ENCODE assay signal across 21 mouse cellular contexts in genomic region chr9:50491531-50492045, GRCm38 (mm10). TPM values are rescaled to one million over a fixed set of nuclear protein-coding genes. Genes with fewer than 3 reads are reported as not detected.
DNase-seq lines count a peak whose midpoint lies in the region; ATAC-seq and TF ChIP-seq lines count a peak whose summit lies in the region.
"Had no signal": no experiment of that assay in that cellular context is flagged by ENCODE, and none has a peak within 500 bp of the region (broad histone marks: within the 10 kb centered on the region; RNA-seq: fewer than 3 reads in every experiment).

No protein-coding gene starts in this region.

- in situ Hi-C loops in CH12.LX (cut with MboI; ENCODE audit: low pct_ligation_motif_present, low pct_unique_long_range_greater_than_20kb, low sequenced_read_pairs) = no loop called here

- TF ChIP-seq EP300 in CH12.LX (IDR thresholded peaks at IDR 0.05; ENCODE audit: low read length) = peak; percentile 9; the same call in 1 of the 2 replicates

- peak; percentile 76 for DNase-seq in midbrain, embryonic 11.5 days (ENCODE audit: low spot score, missing footprints)
- no peak for DNase-seq in midbrain, embryonic 10.5 days (ENCODE audit: low spot score)
- DNase-seq in CH12.LX (ENCODE audit: extremely low read depth) (peak; percentile 40), R1 (ENCODE audit: low read depth, low spot score) (peak; percentile 46)
- peak; percentile 42 for DNase-seq in naive thymus-derived CD4-positive, alpha-beta T cell, adult 2 months (ENCODE audit: low read depth)
- DNase-seq in limb, embryonic 10.5 days (ENCODE audit: low spot score) = no peak
- DNase-seq in embryo, embryonic 11 days = no peak
- DNase-seq in kidney, adult 11 months = no peak
- DNase-seq: adrenal gland, postnatal 10 days; cerebellum, adult 11 months; cerebellum, adult 9-10 months; cerebellum, postnatal 36 days; forebrain, postnatal 0 days; gastrocnemius, postnatal 14 days had no signal

- no peak for TF ChIP-seq RAD21 in CH12.LX (IDR thresholded peaks at IDR 0.05; ENCODE audit: low read depth, low read length)

- no peaks in the 10 kb centered on the region; the same call in 1 of the 2 replicates for H3K27me3 ChIP-seq in midbrain, embryonic 11.5 days (ENCODE audit: control insufficient read depth, insufficient read depth, low read length)
- H3K27me3 ChIP-seq in midbrain, embryonic 10.5 days (ENCODE audit: low read depth, poor library complexity, severe bottlenecking) = peaks cover under 1% of the 10 kb centered on the region; the same call in 1 of the 2 replicates
- no peaks in the 10 kb centered on the region for H3K27me3 ChIP-seq in CH12.LX (replicated peaks)
- no peaks in the 10 kb centered on the region for H3K27me3 ChIP-seq in limb, embryonic 10.5 days (ENCODE audit: low read depth, poor library complexity, severe bottlenecking)
- H3K27me3 ChIP-seq: forebrain, embryonic 13.5 days; heart, embryonic 12.5 days had no signal

- no peak for TF ChIP-seq CTCF in CH12.LX (conservative IDR thresholded peaks at IDR 0.05 in 1 of 2, IDR thresholded peaks at IDR 0.05 in 1 of 2; ENCODE audit: low read depth in 2 of 2, low read length in 2 of 2)

- no peak for TF ChIP-seq POLR2A in CH12.LX (IDR thresholded peaks at IDR 0.05; ENCODE audit: low read depth, low read length)

- H3K79me2 ChIP-seq in CH12.LX (replicated peaks; ENCODE audit: control insufficient read depth, extremely low read depth, insufficient read depth, poor library complexity, severe bottlenecking) = no peaks in the 10 kb centered on the region

- no peak overlapping the region for H3K27ac ChIP-seq in midbrain, embryonic 11.5 days (ENCODE audit: low read depth, low read length)
- H3K27ac ChIP-seq in midbrain, embryonic 10.5 days (replicated peaks) = no peak overlapping the region
- no peak overlapping the region for H3K27ac ChIP-seq in CH12.LX (ENCODE audit: insufficient read depth, low read depth)
- no peak overlapping the region for H3K27ac ChIP-seq in limb, embryonic 10.5 days
- H3K27ac ChIP-seq: embryonic facial prominence, embryonic 10.5 days; forebrain, embryonic 13.5 days; hindbrain, embryonic 10.5 days; hindbrain, embryonic 14.5 days had no signal

- WGBS in midbrain, embryonic 11.5 days = 91% methylated on average over 2 of the region's 2 CpGs
- 93% methylated on average over 2 of the region's 2 CpGs for WGBS in midbrain, embryonic 10.5 days
- 72% methylated on average over 2 of the region's 2 CpGs for WGBS in limb, embryonic 10.5 days

- no peak overlapping the region for H3K4me2 ChIP-seq in midbrain, embryonic 11.5 days
- H3K4me2 ChIP-seq in CH12.LX (ENCODE audit: insufficient read depth, low read depth, poor library complexity, severe bottlenecking) = peak overlapping the region; percentile 29
- H3K4me2 ChIP-seq: forebrain, embryonic 13.5 days; heart, embryonic 12.5 days; hindbrain, embryonic 14.5 days had no signal

- H3K36me3 ChIP-seq in midbrain, embryonic 11.5 days (ENCODE audit: control insufficient read depth, insufficient read depth, low read length) = no peaks in the 10 kb centered on the region
- H3K36me3 ChIP-seq in midbrain, embryonic 10.5 days = no peaks in the 10 kb centered on the region
- no peaks in the 10 kb centered on the region for H3K36me3 ChIP-seq in CH12.LX (replicated peaks in 1 of 2; ENCODE audit: control insufficient read depth in 1 of 2, insufficient read depth in 1 of 2, low read length in 1 of 2)
- no peaks in the 10 kb centered on the region for H3K36me3 ChIP-seq in limb, embryonic 10.5 days
- H3K36me3 ChIP-seq: embryonic facial prominence, embryonic 10.5 days; heart, embryonic 12.5 days; hindbrain, embryonic 10.5 days had no signal

- dilution Hi-C loops in CH12.LX (cut with MboI; ENCODE audit: extremely low pct_ligation_motif_present, extremely low pct_unique_long_range_greater_than_20kb, low sequenced_read_pairs) = no loop called here

- H3K9ac ChIP-seq in midbrain, embryonic 11.5 days (ENCODE audit: low read length) = no peak overlapping the region
- H3K9ac ChIP-seq in CH12.LX (ENCODE audit: insufficient read depth, low read depth) = no peak overlapping the region
- H3K9ac ChIP-seq: forebrain, embryonic 13.5 days; forebrain, postnatal 0 days; heart, embryonic 12.5 days; hindbrain, embryonic 14.5 days had no signal

- H3K4me3 ChIP-seq in midbrain, embryonic 11.5 days (ENCODE audit: low read depth, low read length) = no peak overlapping the region
- H3K4me3 ChIP-seq in midbrain, embryonic 10.5 days = no peak overlapping the region
- no peak overlapping the region for H3K4me3 ChIP-seq in CH12.LX (replicated peaks in 1 of 3; ENCODE audit: low read depth in 2 of 3, low read length in 2 of 3, poor library complexity in 1 of 3)
- no peak overlapping the region for H3K4me3 ChIP-seq in limb, embryonic 10.5 days
- H3K4me3 ChIP-seq: embryonic facial prominence, embryonic 10.5 days; forebrain, embryonic 13.5 days; heart, embryonic 12.5 days; hindbrain, embryonic 10.5 days had no signal

- ATAC-seq in midbrain, embryonic 11.5 days (ENCODE audit: low FRiP score) = no peak
- ATAC-seq: forebrain, embryonic 13.5 days; forebrain, postnatal 0 days; intestine, postnatal 0 days had no signal

- no peaks in the 10 kb centered on the region for H3K9me3 ChIP-seq in midbrain, embryonic 11.5 days (ENCODE audit: control insufficient read depth, low read length)
- H3K9me3 ChIP-seq in midbrain, embryonic 10.5 days (replicated peaks) = no peaks in the 10 kb centered on the region
- peaks cover 3% of the 10 kb centered on the region for H3K9me3 ChIP-seq in CH12.LX (replicated peaks; ENCODE audit: low read length)
- H3K9me3 ChIP-seq in limb, embryonic 10.5 days (replicated peaks) = no peaks in the 10 kb centered on the region
- H3K9me3 ChIP-seq: embryonic facial prominence, embryonic 10.5 days; forebrain, embryonic 13.5 days; heart, embryonic 12.5 days; hindbrain, embryonic 10.5 days had no signal

- H3K4me1 ChIP-seq in midbrain, embryonic 11.5 days (ENCODE audit: control insufficient read depth, insufficient read depth, low read length) = peaks cover 7% of the 10 kb centered on the region
- peaks cover 16% of the 10 kb centered on the region for H3K4me1 ChIP-seq in midbrain, embryonic 10.5 days
- peaks cover 3 to 27% of the 10 kb centered on the region in 2 experiments for H3K4me1 ChIP-seq in CH12.LX (ENCODE audit: control insufficient read depth in 1 of 2, insufficient read depth in 2 of 2)
- H3K4me1 ChIP-seq in limb, embryonic 10.5 days = peaks cover 22% of the 10 kb centered on the region

TF ChIP-seq in CH12.LX, 34 proteins besides CTCF, POLR2A, EP300 and RAD21:
- TF ChIP-seq ETS1 (conservative IDR thresholded peaks at IDR 0.05; ENCODE audit: low read depth, low read length) (0 out of 2 replicates have a peak, but pooled peaks have one; percentile 3), RCOR1 (conservative IDR thresholded peaks at IDR 0.05; ENCODE audit: low read depth, low read length) (no peak), MAFK (IDR thresholded peaks at IDR 0.05; ENCODE audit: insufficient replicate concordance, low read length) (no peak), JUND (conservative IDR thresholded peaks at IDR 0.05; ENCODE audit: low read depth, low read length) (no peak), MEF2A (IDR thresholded peaks at IDR 0.05; ENCODE audit: borderline replicate concordance, low read depth, low read length) (no peak), POLR2AphosphoS2 (IDR thresholded peaks at IDR 0.05; ENCODE audit: low read depth, low read length) (no peak), BHLHE40 (IDR thresholded peaks at IDR 0.05; ENCODE audit: low read depth, low read length) (no peak), NRF1 (IDR thresholded peaks at IDR 0.05; ENCODE audit: low read depth, low read length) (no peak), CHD2 (IDR thresholded peaks at IDR 0.05; ENCODE audit: low read length) (no peak), ELF1 (IDR thresholded peaks at IDR 0.05; ENCODE audit: low read depth, low read length) (peak; percentile 31; the same call in 1 of the 2 replicates), MXI1 (IDR thresholded peaks at IDR 0.05; ENCODE audit: low read depth, low read length) (no peak)
TF ChIP-seq in CH12.LX: peak in this region for 2.

RNA-seq across cellular contexts. Expression of gene Plet1, which starts 2.7 kb away (rescaled TPM):
- 0.52 and 0.78 TPM in 2 replicates for polyA plus RNA-seq in midbrain, embryonic 11.5 days (2014; fragmentation: Nextera tagmentation; extraction: Ambion mirVana)
- 0.32 and 0.36 TPM in 2 replicates for polyA plus RNA-seq in midbrain, embryonic 10.5 days (2016; fragmentation: Nextera tagmentation; extraction: Ambion mirVana)
- total RNA-seq in CH12.LX (2012; rRNA removed) (0.08 TPM in 1 of 2 replicates, not detected in the other), CH12.LX (2014; rRNA removed) (not detected in 2 replicates)
- 0.19 TPM in 1 of 2 replicates, not detected in the other for polyA plus RNA-seq in CH12.LX (2012; ENCODE audit: insufficient read length, low read depth)
- 0.29 TPM in 1 of 2 replicates, not detected in the other for polyA plus RNA-seq in limb, embryonic 10.5 days (2016; fragmentation: Nextera tagmentation; extraction: Ambion mirVana)
- total RNA-seq: forebrain, postnatal 0 days; gastrocnemius, adult 18-20 months; gastrocnemius, postnatal 14 days had no signal
- polyA plus RNA-seq: forebrain, embryonic 13.5 days had no signal

RNA-seq across cellular contexts. Expression of gene Pts, which starts 36.9 kb away (rescaled TPM):
- 76.8 and 88.0 TPM in 2 replicates for polyA plus RNA-seq in midbrain, embryonic 11.5 days (2014; fragmentation: Nextera tagmentation; extraction: Ambion mirVana)
- 86.9 and 95.9 TPM in 2 replicates for polyA plus RNA-seq in midbrain, embryonic 10.5 days (2016; fragmentation: Nextera tagmentation; extraction: Ambion mirVana)
- total RNA-seq in CH12.LX (2012; rRNA removed) (35.3 and 37.9 TPM in 2 replicates), CH12.LX (2014; rRNA removed) (89.4 and 91.8 TPM in 2 replicates)
- polyA plus RNA-seq in CH12.LX (2012; ENCODE audit: insufficient read length, low read depth) = 35.4 and 37.7 TPM in 2 replicates
- 53.4 and 59.2 TPM in 2 replicates for polyA plus RNA-seq in limb, embryonic 10.5 days (2016; fragmentation: Nextera tagmentation; extraction: Ambion mirVana)

Comparison
In these comparisons a context has a peak if more than half of its experiments do, and no peak if none do; other contexts are left out.
1. DNase-seq: peak in midbrain, embryonic 11.5 days (single experiment), CH12.LX (single experiment), R1 (single experiment) and naive thymus-derived CD4-positive, alpha-beta T cell, adult 2 months (single experiment); none in midbrain, embryonic 10.5 days (single experiment), limb, embryonic 10.5 days (single experiment), embryo, embryonic 11 days (single experiment) and kidney, adult 11 months (single experiment).